Mouse (Mus musculus): ENCODE data around the gene Dennd1b.

DNA sequence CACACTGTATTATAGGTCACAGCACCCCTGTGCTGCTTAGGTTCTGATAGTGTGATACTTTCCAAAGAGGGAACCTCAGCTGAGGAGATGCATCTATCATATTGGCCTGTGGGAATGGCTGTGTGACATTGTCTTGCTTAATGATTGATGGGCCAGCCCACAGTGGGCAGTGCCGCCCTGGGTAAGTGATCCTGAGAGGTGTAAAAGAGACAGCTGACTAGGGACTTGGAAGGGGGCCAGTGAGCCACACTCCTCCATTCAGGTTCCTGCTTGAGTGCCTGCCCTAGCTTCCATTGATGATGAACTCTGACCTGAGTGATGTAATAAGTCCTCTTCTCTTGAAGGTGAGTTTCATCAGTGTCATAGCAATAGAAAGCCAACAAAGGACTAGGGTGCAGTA, 176.4 kb downstream of the Dennd1b start:
- TF ChIP-seq CTCF (IDR thresholded peaks at IDR 0.05; ENCODE audit: low read depth) (no peak), EP300 (IDR thresholded peaks at IDR 0.05; ENCODE audit: low read depth) (no peak)

All from liver, embryonic 14.5 days (tissue).